In the genomic region with DNA sequence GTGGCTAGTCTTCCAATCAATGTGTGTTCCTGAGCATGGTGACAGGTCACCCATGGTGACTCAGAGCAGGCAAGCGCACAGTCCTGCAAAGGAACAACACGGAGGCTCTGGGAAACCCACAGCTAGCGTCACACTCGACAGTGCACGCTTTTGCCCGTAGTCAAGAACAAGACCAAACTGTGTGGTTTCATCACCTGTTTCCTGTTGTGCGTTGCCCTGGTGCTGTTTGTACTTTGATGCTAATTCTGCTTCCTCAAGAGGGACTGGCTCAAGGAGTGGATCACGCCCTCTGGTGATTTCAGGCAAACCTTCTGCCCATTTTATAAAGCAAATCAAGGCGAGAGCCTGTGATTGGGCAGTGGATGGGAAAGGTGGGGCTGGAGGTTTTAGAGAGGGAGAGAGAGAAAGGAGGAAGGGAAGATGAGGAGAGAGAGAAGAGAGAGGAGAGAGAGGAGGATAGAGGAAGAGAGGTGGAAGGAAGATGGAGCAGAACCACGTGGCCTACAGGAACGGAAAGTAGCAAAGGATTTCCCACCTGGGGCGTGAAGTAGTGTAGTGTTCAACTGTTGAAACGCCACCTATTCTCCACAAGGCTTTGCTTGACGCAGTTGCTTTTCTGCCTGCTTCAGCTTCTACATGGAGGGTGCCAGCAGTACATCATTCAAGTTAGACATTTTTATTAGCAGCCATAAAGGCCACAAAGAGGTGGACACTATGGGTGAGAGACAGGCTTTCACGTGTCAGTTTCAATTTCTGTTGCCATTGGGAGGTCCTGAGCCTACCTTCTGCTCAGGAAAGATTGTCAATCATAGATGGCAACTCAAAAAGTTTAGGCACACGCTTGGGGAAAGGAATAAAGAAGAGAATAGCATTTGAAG, we compare ENCODE assay signal across 10 mouse cellular contexts. TPM values are rescaled to one million over a fixed set of nuclear protein-coding genes. Genes with fewer than 3 reads are reported as not detected.
DNase-seq lines count a peak whose midpoint lies in the region; ATAC-seq lines count a peak whose summit lies in the region.
"Had no signal": no experiment of that assay in that cellular context is flagged by ENCODE, and none has a peak within 500 bp of the region (broad histone marks: within the 10 kb centered on the region; RNA-seq: fewer than 3 reads in every experiment).

No protein-coding gene starts in this region.

- WGBS in lung, embryonic 16.5 days: 64% methylated on average over 16 of the region's 16 CpGs

- ATAC-seq in lung, embryonic 16.5 days (ENCODE audit: low read depth): peak; percentile 43; the same call in 1 of the 2 replicates

- no peak overlapping the region for H3K4me3 ChIP-seq in lung, embryonic 16.5 days (ENCODE audit: low read length)
- H3K4me3 ChIP-seq: heart, adult 2 months; limb, embryonic 15.5 days had no signal

- H3K27ac ChIP-seq in lung, embryonic 16.5 days (ENCODE audit: low read length): no peak overlapping the region
- H3K27ac ChIP-seq: heart, adult 2 months; limb, embryonic 15.5 days had no signal

- H3K9ac ChIP-seq in lung, embryonic 16.5 days (ENCODE audit: low read length): no peak overlapping the region
- H3K9ac ChIP-seq: limb, embryonic 15.5 days had no signal

- H3K9me3 ChIP-seq in lung, embryonic 16.5 days (ENCODE audit: control insufficient read depth, low read length): no peaks in the 10 kb centered on the region
- H3K9me3 ChIP-seq: limb, embryonic 15.5 days had no signal

- no peaks in the 10 kb centered on the region for H3K27me3 ChIP-seq in lung, embryonic 16.5 days (ENCODE audit: control insufficient read depth, insufficient read depth, low read depth, low read length)
- H3K27me3 ChIP-seq: limb, embryonic 15.5 days had no signal

- no peak overlapping the region for H3K4me2 ChIP-seq in lung, embryonic 16.5 days (ENCODE audit: low read depth, low read length)
- H3K4me2 ChIP-seq: limb, embryonic 15.5 days had no signal

- peak; percentile 25 for DNase-seq in gastrocnemius, postnatal 25 days
- no peak for DNase-seq in gastrocnemius, postnatal 4 days (ENCODE audit: low spot score in 2 of 2)
- DNase-seq in MN1 (ENCODE audit: low spot score): peak; percentile 25
- peak; percentile 74 for DNase-seq in spleen, postnatal 36 days (ENCODE audit: low spot score in 2 of 2)
- DNase-seq in layer of hippocampus, adult 18-20 months (ENCODE audit: low spot score in 2 of 2): no peak
- no peak for DNase-seq in ovary, adult 18-20 months (ENCODE audit: low spot score)
- no peak for DNase-seq in embryo, embryonic 10 days (ENCODE audit: low spot score)

- H3K36me3 ChIP-seq in lung, embryonic 16.5 days (ENCODE audit: control insufficient read depth, insufficient read depth, low read length): no peaks in the 10 kb centered on the region
- H3K36me3 ChIP-seq: limb, embryonic 15.5 days had no signal

- no peaks in the 10 kb centered on the region for H3K4me1 ChIP-seq in lung, embryonic 16.5 days (replicated peaks; ENCODE audit: control insufficient read depth, insufficient read depth, low read length)
- H3K4me1 ChIP-seq: limb, embryonic 15.5 days had no signal

RNA-seq across cellular contexts. Expression of gene Slc25a17, which starts 59.2 kb away (rescaled TPM):
- total RNA-seq in gastrocnemius, postnatal 25 days (2021): 10 to 100 TPM in 1 of 2 experiments, 1 to 10 TPM in 1; 9.3 to 12.5 TPM
- 10 to 100 TPM; 30.8 to 33.4 TPM for total RNA-seq in gastrocnemius, postnatal 4 days (2021)
- polyA plus RNA-seq in lung, embryonic 16.5 days (2015; fragmentation: Nextera tagmentation; extraction: Ambion mirVana): 111 and 118 TPM in 2 replicates
- 10 to 100 TPM; 37.9 to 43.3 TPM for total RNA-seq in layer of hippocampus, adult 18-20 months (2021)

Comparison
In these comparisons a context has a peak if more than half of its experiments do, and no peak if none do; other contexts are left out.
1. DNase-seq: peak in gastrocnemius, postnatal 25 days (single experiment), MN1 (single experiment) and spleen, postnatal 36 days (2 of 2); none in gastrocnemius, postnatal 4 days (0 of 2), layer of hippocampus, adult 18-20 months (0 of 2), ovary, adult 18-20 months (single experiment) and embryo, embryonic 10 days (single experiment).